Mouse (Mus musculus) stomach, embryonic 14.5 days (tissue): ENCODE data around the gene Abcc2. TPM values are rescaled to one million over a fixed set of nuclear protein-coding genes. Genes with fewer than 3 reads are reported as not detected.

Experiments used
- ATAC-seq: fragments of 200-750 bp; cut with Nextera tagmentation; 2 replicates; pipeline ENCODE4 v1.8.0; 2017; ENCODE audit warnings: low read depth, moderate TSS enrichment; ENCODE audit not compliant: insufficient number of reproducible peaks, insufficient read depth, low FRiP score
- H3K27ac ChIP-seq: fragments of 300-500 bp; sonication (generic); 2 replicates; pipeline ENCODE4 v1.5.1; 2014; ENCODE audit warnings: mild to moderate bottlenecking, low read length, moderate library complexity, mixed read lengths
- H3K27me3 ChIP-seq: fragments of 300-500 bp; sonication (generic); 2 replicates; pipeline ENCODE4 v1.6.1; 2014; ENCODE audit warnings: low read length, control low read depth, mixed read lengths; ENCODE audit not compliant: control insufficient read depth, insufficient read depth
- H3K36me3 ChIP-seq: fragments of 300-500 bp; sonication (generic); 2 replicates; pipeline ENCODE4 v1.6.1; 2014; ENCODE audit warnings: mild to moderate bottlenecking, control low read depth, low read length, moderate library complexity, mixed read lengths; ENCODE audit not compliant: control insufficient read depth, insufficient read depth
- H3K4me1 ChIP-seq: fragments of 300-500 bp; sonication (generic); 2 replicates; pipeline ENCODE4 v1.6.1; 2014; ENCODE audit warnings: low read length, control low read depth, mixed read lengths; ENCODE audit not compliant: control insufficient read depth, insufficient read depth
- H3K4me2 ChIP-seq: fragments of 300-500 bp; sonication (generic); replicated peaks from 2 replicates; pipeline ENCODE4 v1.6.1; 2014; ENCODE audit warnings: low read depth, low read length, control low read depth
- H3K4me3 ChIP-seq: fragments of 300-500 bp; sonication (generic); 2 replicates; pipeline ENCODE4 v1.5.1; 2014; ENCODE audit warnings: low read depth, low read length, control low read depth
- H3K9ac ChIP-seq: fragments of 300-500 bp; sonication (generic); replicated peaks from 2 replicates; pipeline ENCODE4 v1.6.1; 2014; ENCODE audit warnings: low read depth, mild to moderate bottlenecking, control low read depth, low read length, moderate library complexity, mixed read lengths
- H3K9me3 ChIP-seq: fragments of 300-500 bp; sonication (generic); 2 replicates; pipeline ENCODE4 v1.6.1; 2016; ENCODE audit warnings: low read depth, low read length, control low read depth; ENCODE audit not compliant: control insufficient read depth
- WGBS: fragments of 180-500 bp; shearing (Covaris S2); extraction: QIAGEN DNeasy Blood & Tissue Kit; methylation state at CpG from one replicate; pipeline ENCODE4 v1.1.7; 2014; 5-methylcytosine and 5-hydroxymethylcytosine counted together
- polyA plus RNA-seq: library from polyadenylated mRNA; unstranded; fragments of >200 nt; fragmentation: Nextera tagmentation; extraction: Ambion mirVana; gene quantifications from 2 replicates; pipeline ENCODE4 v1.2.1, GENCODE M21; 2014

Abcc2 gene
- polyA plus RNA-seq = 0.13 TPM in 2 replicates

DNA sequence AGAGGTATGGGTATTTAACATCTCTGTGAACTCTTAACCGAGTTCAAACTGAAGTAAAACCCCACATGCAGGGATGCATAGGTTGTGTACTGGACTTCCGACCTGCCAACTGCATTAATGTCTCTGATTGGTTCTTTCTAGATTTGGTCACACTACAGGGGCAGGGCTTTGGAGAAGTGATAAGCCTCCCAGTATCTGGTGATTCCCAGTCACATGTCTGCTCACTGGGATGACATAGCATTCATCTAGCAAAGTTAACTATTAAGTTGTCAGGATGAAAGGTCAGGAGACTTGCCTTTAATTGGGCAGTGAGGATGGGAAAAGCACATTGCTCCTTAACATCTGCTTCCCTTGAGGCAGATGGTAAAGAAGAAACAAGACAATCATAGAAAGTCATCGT is at the start of gene Abcc2:
Gene Abcc2, plus strand, starts transcription at position 213 of the 400 bp plus-strand sequence.
- no peaks in the 10 kb centered on the region for H3K9me3 ChIP-seq
- H3K27me3 ChIP-seq = no peaks in the 10 kb centered on the region
- H3K4me1 ChIP-seq = no peaks in the 10 kb centered on the region
- 76% methylated on average over 3 of the region's 3 CpGs for WGBS
- no peak within 1 kb of the TSS for H3K9ac ChIP-seq
- no peak within 1 kb of the TSS for H3K4me3 ChIP-seq
- H3K36me3 ChIP-seq = no peaks in the 10 kb centered on the region
- no peak within 1 kb of the TSS for H3K4me2 ChIP-seq
- no peak within 1 kb of the TSS for H3K27ac ChIP-seq
- ATAC-seq = no peak

DNA sequence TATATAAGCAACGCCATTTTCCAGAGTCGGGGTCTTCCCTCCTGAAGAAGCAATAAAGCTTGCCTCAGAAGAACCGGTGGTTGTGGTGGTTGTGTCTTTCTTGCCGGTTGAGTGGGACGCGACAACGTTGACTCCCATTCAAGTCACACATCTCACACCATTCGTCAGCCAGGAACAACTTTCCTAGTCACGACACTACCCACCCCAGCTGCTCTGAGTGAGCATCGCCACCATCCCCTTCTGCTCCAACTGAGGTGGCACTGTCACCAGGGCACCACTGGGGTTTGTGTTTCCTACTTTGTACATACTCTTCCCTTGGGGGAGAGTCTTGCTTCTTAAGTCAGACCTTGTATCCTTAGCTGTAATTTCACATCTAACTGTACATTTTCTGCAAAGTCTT is 43.6 kb upstream of the Abcc2 start:
- Histone ChIP-seq H3K27ac (no peak overlapping the region), H3K36me3 (peaks cover 63% of the 10 kb centered on the region), H3K4me2 (no peak overlapping the region), H3K9ac (no peak overlapping the region), H3K27me3 (no peaks in the 10 kb centered on the region), H3K9me3 (no peaks in the 10 kb centered on the region), H3K4me1 (no peaks in the 10 kb centered on the region), H3K4me3 (no peak overlapping the region)
- WGBS = 96% methylated on average over 10 of the region's 10 CpGs
- ATAC-seq = no peak

DNA sequence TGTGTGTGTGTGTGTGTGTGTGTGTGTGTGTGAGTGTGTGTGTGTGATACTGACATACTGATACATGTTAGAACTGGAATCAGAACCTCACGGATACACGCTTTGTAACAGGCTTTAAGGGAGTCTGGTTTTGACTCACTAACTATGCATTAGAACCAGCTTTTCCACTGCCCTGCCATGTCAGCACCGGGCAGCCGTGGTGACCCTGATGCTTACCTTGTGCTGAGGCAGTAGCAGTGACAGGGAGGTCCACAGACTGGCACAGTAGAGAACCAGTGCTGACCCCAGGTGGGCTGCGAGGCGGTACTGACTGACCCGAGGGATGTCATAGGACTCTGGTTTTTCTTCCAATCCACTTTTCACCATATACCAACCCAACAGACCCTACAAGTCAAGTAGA is 38.6 kb upstream of the Abcc2 start:
- H3K36me3 ChIP-seq = peaks cover 64% of the 10 kb centered on the region
- H3K27ac ChIP-seq = no peak overlapping the region
- no peak for ATAC-seq
- no peaks in the 10 kb centered on the region for H3K9me3 ChIP-seq
- H3K4me2 ChIP-seq = no peak overlapping the region
- H3K4me3 ChIP-seq = no peak overlapping the region
- no peak overlapping the region for H3K9ac ChIP-seq
- H3K4me1 ChIP-seq = no peaks in the 10 kb centered on the region
- 90% methylated on average over 7 of the region's 7 CpGs for WGBS
- H3K27me3 ChIP-seq = no peaks in the 10 kb centered on the region

DNA sequence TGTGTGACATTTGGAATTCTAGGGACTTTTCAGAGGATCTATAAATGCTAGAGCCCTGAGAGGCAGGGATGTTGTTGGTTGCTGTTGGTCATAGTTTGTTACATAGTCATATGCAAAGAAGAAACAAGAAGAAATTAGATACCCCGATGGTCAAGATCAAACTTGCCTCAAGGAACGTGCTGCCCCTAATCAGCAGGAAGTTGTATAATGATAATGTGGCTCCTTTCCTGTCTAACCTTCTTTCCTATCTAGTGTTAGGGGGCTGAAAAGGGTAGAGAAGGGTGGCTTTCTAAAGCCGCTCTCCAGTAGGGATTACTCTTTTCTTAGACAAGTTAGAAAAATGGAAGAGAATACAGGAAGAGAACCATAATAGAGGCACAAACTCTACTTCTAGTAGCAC is 36.3 kb upstream of the Abcc2 start:
- Histone ChIP-seq H3K36me3 (peaks cover 55% of the 10 kb centered on the region), H3K4me1 (no peaks in the 10 kb centered on the region)
- no peak for ATAC-seq

DNA sequence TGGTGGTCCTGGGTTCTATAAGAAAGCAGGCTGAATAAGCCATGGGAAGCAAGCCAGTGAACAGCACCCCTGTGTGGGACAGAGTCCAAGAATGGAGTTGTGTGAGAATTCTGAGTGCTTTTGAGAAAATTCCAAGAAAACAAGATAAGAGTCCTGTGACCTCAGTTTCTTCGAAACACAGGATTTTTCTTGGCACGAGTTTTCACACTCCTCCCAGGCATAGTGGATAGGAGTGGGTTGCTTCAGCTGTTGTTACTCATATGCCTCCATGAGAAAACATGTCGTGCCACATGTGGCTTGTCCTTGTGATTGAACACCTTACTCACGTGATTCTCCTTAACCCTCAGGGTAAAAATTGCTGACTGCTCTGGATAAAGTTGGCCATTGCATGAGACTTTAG is 34.1 kb upstream of the Abcc2 start:
- H3K27ac ChIP-seq = no peak overlapping the region

More for the DNA sequence above, 36.3 kb upstream of the Abcc2 start:
- no peak overlapping the region for H3K27ac ChIP-seq
- no peaks in the 10 kb centered on the region for H3K27me3 ChIP-seq
- no peak overlapping the region for H3K4me2 ChIP-seq
- H3K4me3 ChIP-seq = no peak overlapping the region
- WGBS = 95% methylated on average over 3 of the region's 3 CpGs
- no peak overlapping the region for H3K9ac ChIP-seq
- H3K9me3 ChIP-seq = no peaks in the 10 kb centered on the region

DNA sequence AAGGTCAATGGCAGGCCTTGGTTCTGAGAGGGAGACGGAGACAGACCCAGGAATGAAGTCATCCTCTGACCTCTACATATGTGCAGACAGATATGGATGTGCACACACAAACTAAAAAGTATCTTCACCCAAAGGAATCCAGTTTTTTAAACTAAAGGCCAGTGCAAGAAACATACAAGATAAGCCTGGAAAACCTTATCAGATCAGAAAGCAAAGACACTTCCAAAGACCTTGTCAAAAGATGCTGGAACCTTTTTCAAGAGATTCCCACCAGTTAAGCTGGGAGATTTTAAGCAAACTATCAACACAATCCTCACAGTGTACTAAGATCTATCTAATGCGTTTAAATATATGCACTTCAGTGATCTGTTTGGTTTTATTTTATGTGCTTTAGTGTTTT is 32.0 kb upstream of the Abcc2 start:
- no peaks in the 10 kb centered on the region for H3K9me3 ChIP-seq
- H3K27ac ChIP-seq = no peak overlapping the region
- 97% methylated on average over 2 of the region's 2 CpGs for WGBS
- no peak overlapping the region for H3K4me2 ChIP-seq
- no peak overlapping the region for H3K9ac ChIP-seq
- H3K4me3 ChIP-seq = no peak overlapping the region
- 0 out of 2 replicates have a peak, but pooled peaks cover 2% of the 10 kb centered on the region for H3K4me1 ChIP-seq
- no peaks in the 10 kb centered on the region for H3K27me3 ChIP-seq
- peaks cover 39% of the 10 kb centered on the region for H3K36me3 ChIP-seq
- no peak for ATAC-seq

More for the DNA sequence above, 34.1 kb upstream of the Abcc2 start:
- Histone ChIP-seq H3K4me2 (no peak overlapping the region), H3K36me3 (peaks cover 45% of the 10 kb centered on the region), H3K9ac (no peak overlapping the region), H3K27me3 (no peaks in the 10 kb centered on the region), H3K9me3 (no peaks in the 10 kb centered on the region), H3K4me1 (no peaks in the 10 kb centered on the region), H3K4me3 (no peak overlapping the region)
- 88% methylated on average over 4 of the region's 4 CpGs for WGBS
- no peak for ATAC-seq

DNA sequence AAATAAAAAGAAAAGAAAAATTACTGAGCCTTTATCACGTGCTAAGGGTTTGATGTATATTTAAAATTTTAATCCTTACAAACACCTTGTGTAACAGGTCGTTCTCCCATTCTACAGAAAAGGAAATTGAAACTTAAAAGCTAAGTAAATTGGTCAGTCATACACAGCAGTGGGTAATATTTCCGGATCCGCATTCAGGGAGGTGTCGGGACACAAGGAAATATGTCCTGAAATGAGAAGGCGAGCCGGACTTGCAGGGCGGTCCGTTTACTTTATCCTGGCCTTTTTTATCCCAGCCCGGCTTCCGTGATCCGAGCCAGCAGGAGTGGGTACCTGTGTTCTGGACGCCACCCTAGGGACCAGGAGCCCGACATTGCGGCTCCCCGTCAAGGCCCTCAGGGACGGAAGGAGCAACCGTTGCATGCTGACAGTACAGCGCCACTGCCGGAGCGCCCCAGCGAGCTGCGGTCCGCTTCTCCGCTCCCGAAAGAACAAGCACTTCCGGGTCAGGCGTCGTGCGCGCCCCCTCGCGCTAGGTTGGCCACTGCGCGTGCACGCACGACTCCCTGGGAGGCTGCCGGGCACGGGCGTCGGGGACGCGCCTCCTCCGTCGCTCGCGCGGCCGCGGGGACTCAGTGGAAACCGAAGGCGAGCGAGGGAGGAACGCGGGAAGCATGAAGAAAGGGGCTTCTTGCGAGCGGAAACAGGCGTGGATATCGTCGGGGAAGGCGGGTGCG is 29.3 kb upstream of the Abcc2 start, which contains the start of the genes Cutc and Cox15:
Gene Cutc, plus strand, starts transcription at position 508 of the 737 bp plus-strand sequence.
Gene Cox15, minus strand, starts transcription at position 512 of the 737 bp plus-strand sequence.
- ATAC-seq = peak; percentile 90
- WGBS = 1% methylated on average over 62 of the region's 62 CpGs
- no peaks in the 10 kb centered on the region for H3K27me3 ChIP-seq
- peak within 1 kb of the TSS; percentile 67 for H3K4me3 ChIP-seq
- H3K9me3 ChIP-seq = no peaks in the 10 kb centered on the region
- peak within 1 kb of the TSS; percentile 64 for H3K9ac ChIP-seq
- peak within 1 kb of the TSS; percentile 96 for H3K27ac ChIP-seq
- peaks cover 19% of the 10 kb centered on the region for H3K36me3 ChIP-seq
- 0 out of 2 replicates have a peak, but pooled peaks cover 2% of the 10 kb centered on the region for H3K4me1 ChIP-seq
- H3K4me2 ChIP-seq = peak within 1 kb of the TSS; percentile 61

DNA sequence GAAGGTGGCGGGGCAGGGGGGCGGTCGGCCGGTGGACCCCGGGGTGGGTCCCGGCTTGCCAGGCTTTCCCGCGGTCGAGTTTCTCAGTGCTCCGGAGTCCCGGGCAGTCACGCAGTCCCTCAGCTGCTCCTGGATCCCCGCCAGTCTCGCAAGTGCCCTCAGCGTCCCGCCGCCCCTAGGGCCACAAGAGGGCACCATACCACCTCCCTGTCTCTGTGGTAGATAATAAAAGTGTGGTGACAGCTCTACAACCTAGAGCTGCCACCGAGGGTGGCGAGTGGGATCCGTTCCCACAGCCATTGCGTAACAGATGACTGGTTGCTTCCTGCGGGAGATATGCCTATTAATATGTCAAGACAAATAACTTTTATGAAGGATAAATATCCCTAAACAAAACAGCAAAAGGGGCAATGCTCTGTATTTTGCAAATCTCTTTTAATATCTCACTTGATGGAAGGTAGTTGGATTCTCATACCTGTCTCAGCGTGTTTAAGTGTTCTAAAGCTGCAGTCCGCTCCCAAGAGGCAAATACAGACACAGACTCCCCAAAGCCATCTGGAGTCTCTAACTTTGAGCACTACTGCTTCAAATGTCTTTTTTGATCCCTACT is 28.7 kb upstream of the Abcc2 start:
- H3K27me3 ChIP-seq = no peaks in the 10 kb centered on the region
- H3K4me2 ChIP-seq = peak overlapping the region; percentile 61
- 0 out of 2 replicates have a peak, but pooled peaks cover 2% of the 10 kb centered on the region for H3K4me1 ChIP-seq
- peaks cover 14% of the 10 kb centered on the region for H3K36me3 ChIP-seq
- peak overlapping the region; percentile 96 for H3K27ac ChIP-seq
- under 1% methylated on average over 22 of the region's 24 CpGs for WGBS
- peak; percentile 87 for ATAC-seq
- H3K9ac ChIP-seq = peak overlapping the region; percentile 64
- H3K4me3 ChIP-seq = peak overlapping the region; percentile 67
- H3K9me3 ChIP-seq = no peaks in the 10 kb centered on the region
